Mouse (Mus musculus): ENCODE measurements around the gene Gm16381.
"Not testable (repeated sequence)": the region's sequence is repeated elsewhere in the genome, so short reads cannot be mapped to it uniquely, and the experiment has no call there.

Gene Gm16381

GRCm38 (mm10) chr12:87644520-87644919, at the start of gene Gm16381:
TSS of gene Gm16381 (minus strand) at chr12:87644620.
- not testable (repeated sequence) for DNase-seq (ENCODE audit: low read depth)

GRCm38 (mm10) chr12:87652916-87653703, 8.7 kb upstream of the Gm16381 start:
- DNase-seq (ENCODE audit: low read depth) = not testable (repeated sequence)

- not testable (repeated sequence) for DNase-seq (ENCODE audit: low read depth)
Measured at GRCm38 (mm10) chr12:87618569-87618968, 25.9 kb downstream of the Gm16381 start, which contains the start of gene Gm4027. TSS of gene Gm4027 (plus strand) at chr12:87618869.

- not testable (repeated sequence) for DNase-seq (ENCODE audit: low read depth)
Measured at GRCm38 (mm10) chr12:87602388-87602787, 42.0 kb downstream of the Gm16381 start, which contains the start of gene Oog1. TSS of gene Oog1 (plus strand) at chr12:87602688.

- not testable (repeated sequence) for DNase-seq (ENCODE audit: low read depth)
Measured at GRCm38 (mm10) chr12:87601388-87601787, 43.0 kb downstream of the Gm16381 start.

Measured in c-Kit-positive CD71-positive TER-119-negative erythroid progenitor cells, embryonic 14.5 days (primary cell).